Mouse (Mus musculus): Measurements from ENCODE around the gene Retnlb.

- TF ChIP-seq CTCF (IDR thresholded peaks at IDR 0.05; ENCODE audit: extremely low read depth, insufficient read depth, low read length) (no peak), POLR2A (IDR thresholded peaks at IDR 0.05; ENCODE audit: extremely low read depth, insufficient read depth, low read length) (no peak)
These were observed 15.8 kb upstream of the Retnlb start for GRCm38 (mm10) chr16:48800906-48801305.

Measured in cortical plate, adult 2 months (tissue).